Mouse (Mus musculus): ENCODE measurements at regions not wholly inside any gene's neighbourhood (a gene's known extent, or its start where the extent isn't known, plus 50 kb on each side); places are given as distances from the start of the nearest gene placed in this dataset.

GRCm38 (mm10) chrX:70899720-70900479 is 150.2 kb upstream of the Mamld1 start:
- Histone ChIP-seq H3K9ac (ENCODE audit: low read length) (no peak overlapping the region), H3K27ac (replicated peaks) (no peak overlapping the region), H3K4me2 (replicated peaks; ENCODE audit: low read depth) (no peak overlapping the region), H3K36me3 (ENCODE audit: control insufficient read depth, insufficient read depth, low read length) (no peaks in the 10 kb centered on the region), H3K9me3 (ENCODE audit: control insufficient read depth, low read length) (no peaks in the 10 kb centered on the region), H3K4me3 (ENCODE audit: low read depth, low read length) (no peak overlapping the region), H3K4me1 (replicated peaks; ENCODE audit: control insufficient read depth, insufficient read depth) (no peaks in the 10 kb centered on the region), H3K27me3 (ENCODE audit: control insufficient read depth, insufficient read depth, low read length) (no peaks in the 10 kb centered on the region)
- ATAC-seq (ENCODE audit: low FRiP score, low TSS enrichment) (no peak), DNase-seq (ENCODE audit: low spot score) (no peak)
- TF ChIP-seq CTCF (IDR thresholded peaks at IDR 0.05; ENCODE audit: low read depth) (no peak), EP300 (optimal IDR thresholded peaks at IDR 0.05) (no peak)
- 47% methylated on average over 8 of the region's 8 CpGs for WGBS

GRCm38 (mm10) chrX:70925646-70926045 is 124.4 kb upstream of the Mamld1 start:
- Histone ChIP-seq H3K27ac (replicated peaks) (no peak overlapping the region), H3K4me1 (replicated peaks; ENCODE audit: control insufficient read depth, insufficient read depth) (no peaks in the 10 kb centered on the region), H3K36me3 (ENCODE audit: control insufficient read depth, insufficient read depth, low read length) (no peaks in the 10 kb centered on the region), H3K9ac (ENCODE audit: low read length) (no peak overlapping the region), H3K27me3 (ENCODE audit: control insufficient read depth, insufficient read depth, low read length) (no peaks in the 10 kb centered on the region), H3K4me2 (replicated peaks; ENCODE audit: low read depth) (no peak overlapping the region), H3K4me3 (ENCODE audit: low read depth, low read length) (no peak overlapping the region), H3K9me3 (ENCODE audit: control insufficient read depth, low read length) (no peaks in the 10 kb centered on the region)
- WGBS: 59% methylated on average over 2 of the region's 2 CpGs
- DNase-seq (ENCODE audit: low spot score) (no peak), ATAC-seq (ENCODE audit: low FRiP score, low TSS enrichment) (no peak)
- TF ChIP-seq CTCF (IDR thresholded peaks at IDR 0.05; ENCODE audit: low read depth): no peak
- TF ChIP-seq EP300 (optimal IDR thresholded peaks at IDR 0.05): no peak

- no peaks in the 10 kb centered on the region for H3K27me3 ChIP-seq (ENCODE audit: control insufficient read depth, insufficient read depth, low read length)
Measured at GRCm38 (mm10) chrX:70931944-70932343, 118.1 kb upstream of the Mamld1 start.

GRCm38 (mm10) chrX:70945382-70945781 is 104.7 kb upstream of the Mamld1 start:
- no peak overlapping the region for H3K9ac ChIP-seq (ENCODE audit: low read length)
- no peaks in the 10 kb centered on the region for H3K36me3 ChIP-seq (ENCODE audit: control insufficient read depth, insufficient read depth, low read length)
- no peak overlapping the region for H3K27ac ChIP-seq (replicated peaks)
- H3K4me3 ChIP-seq (ENCODE audit: low read depth, low read length): no peak overlapping the region
- 65% methylated on average over 2 of the region's 2 CpGs for WGBS
- no peak for DNase-seq (ENCODE audit: low spot score)
- no peak overlapping the region for H3K4me2 ChIP-seq (replicated peaks; ENCODE audit: low read depth)
- H3K9me3 ChIP-seq (ENCODE audit: control insufficient read depth, low read length): no peaks in the 10 kb centered on the region
- H3K27me3 ChIP-seq (ENCODE audit: control insufficient read depth, insufficient read depth, low read length): no peaks in the 10 kb centered on the region
- no peaks in the 10 kb centered on the region for H3K4me1 ChIP-seq (replicated peaks; ENCODE audit: control insufficient read depth, insufficient read depth)
- no peak for ATAC-seq (ENCODE audit: low FRiP score, low TSS enrichment)
- TF ChIP-seq CTCF (IDR thresholded peaks at IDR 0.05; ENCODE audit: low read depth) (no peak), EP300 (optimal IDR thresholded peaks at IDR 0.05) (no peak)

More at GRCm38 (mm10) chrX:70931944-70932343, 118.1 kb upstream of the Mamld1 start:
- Histone ChIP-seq H3K4me1 (replicated peaks; ENCODE audit: control insufficient read depth, insufficient read depth) (no peaks in the 10 kb centered on the region), H3K36me3 (ENCODE audit: control insufficient read depth, insufficient read depth, low read length) (no peaks in the 10 kb centered on the region), H3K4me3 (ENCODE audit: low read depth, low read length) (no peak overlapping the region), H3K9ac (ENCODE audit: low read length) (no peak overlapping the region), H3K9me3 (ENCODE audit: control insufficient read depth, low read length) (no peaks in the 10 kb centered on the region), H3K27ac (replicated peaks) (no peak overlapping the region), H3K4me2 (replicated peaks; ENCODE audit: low read depth) (no peak overlapping the region)
- 54% methylated on average over 2 of the region's 2 CpGs for WGBS
- ATAC-seq (ENCODE audit: low FRiP score, low TSS enrichment) (no peak), DNase-seq (ENCODE audit: low spot score) (no peak)
- TF ChIP-seq EP300 (optimal IDR thresholded peaks at IDR 0.05): no peak
- no peak for TF ChIP-seq CTCF (IDR thresholded peaks at IDR 0.05; ENCODE audit: low read depth)

- Histone ChIP-seq H3K27me3 (ENCODE audit: control insufficient read depth, insufficient read depth, low read length) (no peaks in the 10 kb centered on the region), H3K9ac (ENCODE audit: low read length) (no peak overlapping the region), H3K4me1 (replicated peaks; ENCODE audit: control insufficient read depth, insufficient read depth) (no peaks in the 10 kb centered on the region), H3K4me3 (ENCODE audit: low read depth, low read length) (no peak overlapping the region), H3K9me3 (ENCODE audit: control insufficient read depth, low read length) (no peaks in the 10 kb centered on the region), H3K27ac (replicated peaks) (no peak overlapping the region), H3K4me2 (replicated peaks; ENCODE audit: low read depth) (no peak overlapping the region), H3K36me3 (ENCODE audit: control insufficient read depth, insufficient read depth, low read length) (no peaks in the 10 kb centered on the region)
- peak; percentile 23 for DNase-seq (ENCODE audit: low spot score)
- TF ChIP-seq EP300 (optimal IDR thresholded peaks at IDR 0.05) (no peak), CTCF (IDR thresholded peaks at IDR 0.05; ENCODE audit: low read depth) (no peak)
- WGBS: 45% methylated on average over 8 of the region's 8 CpGs
- ATAC-seq (ENCODE audit: low FRiP score, low TSS enrichment): no peak
Measured at GRCm38 (mm10) chrX:70946052-70946451, 104.0 kb upstream of the Mamld1 start.

GRCm38 (mm10) chrX:70949232-70949631 is 100.8 kb upstream of the Mamld1 start:
- Histone ChIP-seq H3K36me3 (ENCODE audit: control insufficient read depth, insufficient read depth, low read length) (no peaks in the 10 kb centered on the region), H3K27ac (replicated peaks) (no peak overlapping the region), H3K4me3 (ENCODE audit: low read depth, low read length) (no peak overlapping the region), H3K9me3 (ENCODE audit: control insufficient read depth, low read length) (no peaks in the 10 kb centered on the region), H3K4me1 (replicated peaks; ENCODE audit: control insufficient read depth, insufficient read depth) (no peaks in the 10 kb centered on the region), H3K4me2 (replicated peaks; ENCODE audit: low read depth) (no peak overlapping the region), H3K9ac (ENCODE audit: low read length) (no peak overlapping the region), H3K27me3 (ENCODE audit: control insufficient read depth, insufficient read depth, low read length) (no peaks in the 10 kb centered on the region)
- DNase-seq (ENCODE audit: low spot score) (no peak), ATAC-seq (ENCODE audit: low FRiP score, low TSS enrichment) (no peak)
- WGBS: 68% methylated on average over 3 of the region's 3 CpGs
- TF ChIP-seq CTCF (IDR thresholded peaks at IDR 0.05; ENCODE audit: low read depth) (no peak), EP300 (optimal IDR thresholded peaks at IDR 0.05) (no peak)
